Mouse (Mus musculus) heart, embryonic 14.5 days (tissue): ENCODE measurements around the gene Rpl12. TPM values are rescaled to one million over a fixed set of nuclear protein-coding genes. Genes with fewer than 3 reads are reported as not detected.

ENCODE experiments used
- ATAC-seq: fragments of 200-750 bp; cut with Nextera tagmentation; 2 replicates; pipeline ENCODE4 v1.8.0; 2017; ENCODE audit warnings: low read depth, moderate TSS enrichment; ENCODE audit not compliant: insufficient number of reproducible peaks, insufficient read depth, low FRiP score
- H3K27ac ChIP-seq, 2 experiments: fragments of 200-500 bp in 1 of 2; fragments of 300-500 bp in 1 of 2; sonication (generic) in 1 of 2; replicated peaks in 1 of 2; 2 replicates each; pipeline ENCODE4 v1.5.1; 2012 to 2014; ENCODE audit warnings: low read depth in 2 of 2, low read length in 2 of 2, control low read depth in 1 of 2, mild to moderate bottlenecking in 1 of 2, mixed read lengths in 1 of 2; ENCODE audit not compliant: control insufficient read depth in 1 of 2, insufficient read depth in 1 of 2
- H3K27me3 ChIP-seq: fragments of 300-500 bp; sonication (generic); 2 replicates; pipeline ENCODE4 v1.6.1; 2014; ENCODE audit warnings: mild to moderate bottlenecking, low read length, control low read depth; ENCODE audit not compliant: control insufficient read depth, insufficient read depth
- H3K36me3 ChIP-seq: fragments of 300-500 bp; sonication (generic); 2 replicates; pipeline ENCODE4 v1.6.1; 2014; ENCODE audit warnings: mild to moderate bottlenecking, control low read depth, low read length, mixed read lengths; ENCODE audit not compliant: control insufficient read depth, insufficient read depth
- H3K4me1 ChIP-seq, 2 experiments: fragments of 200-500 bp in 1 of 2; fragments of 300-500 bp in 1 of 2; sonication (generic) in 1 of 2; 2 replicates each; pipeline ENCODE4 v1.6.1; 2012 to 2014; ENCODE audit warnings: low read length in 2 of 2, control low read depth in 1 of 2, mixed read lengths in 1 of 2; ENCODE audit not compliant: control insufficient read depth in 2 of 2, insufficient read depth in 2 of 2
- H3K4me2 ChIP-seq: fragments of 300-500 bp; sonication (generic); 2 replicates; pipeline ENCODE4 v1.6.1; 2014; ENCODE audit warnings: mild to moderate bottlenecking, low read length
- H3K4me3 ChIP-seq, 2 experiments: fragments of 200-500 bp in 1 of 2; fragments of 300-500 bp in 1 of 2; sonication (generic) in 1 of 2; 2 replicates each; pipeline ENCODE4 v1.5.1; 2012 to 2014; ENCODE audit warnings: low read length in 2 of 2, mild to moderate bottlenecking in 2 of 2, control low read depth in 1 of 2, low read depth in 1 of 2, moderate library complexity in 1 of 2; ENCODE audit not compliant: control insufficient read depth in 1 of 2, insufficient read depth in 1 of 2
- H3K9ac ChIP-seq: fragments of 300-500 bp; sonication (generic); 2 replicates; pipeline ENCODE4 v1.6.1; 2014; ENCODE audit warnings: mild to moderate bottlenecking, low read length
- H3K9me3 ChIP-seq: fragments of 300-500 bp; sonication (generic); 2 replicates; pipeline ENCODE4 v1.6.1; 2016; ENCODE audit warnings: low read length, control low read depth; ENCODE audit not compliant: control insufficient read depth
- WGBS: fragments of 180-500 bp; shearing (Covaris S2); extraction: QIAGEN DNeasy Blood & Tissue Kit; methylation state at CpG from one replicate; pipeline ENCODE4 v1.1.7; 2014; 5-methylcytosine and 5-hydroxymethylcytosine counted together
- polyA plus RNA-seq: library from polyadenylated mRNA; unstranded; fragments of >200 nt; fragmentation: Nextera tagmentation; extraction: Ambion mirVana; gene quantifications from 2 replicates; pipeline ENCODE4 v1.2.1, GENCODE M21; 2014

The Rpl12 gene
- polyA plus RNA-seq, 1 experiment from 2014 or later = 129 TPM

- Histone ChIP-seq H3K27me3 (no peaks in the 10 kb centered on the region), H3K36me3 (peaks cover 36% of the 10 kb centered on the region), H3K9me3 (no peaks in the 10 kb centered on the region), H3K9ac (no peak overlapping the region), H3K27ac (no peak overlapping the region), H3K4me1 (peaks cover 16 to 30% of the 10 kb centered on the region in 2 experiments), H3K4me3 (no peak overlapping the region), H3K4me2 (no peak overlapping the region)
- ATAC-seq = no peak
- WGBS = 49% methylated on average over 9 of the region's 9 CpGs
These were observed 9.9 kb downstream of the Rpl12 start for GRCm38 (mm10) chr2:32971235-32971634.

GRCm38 (mm10) chr2:32974216-32974615, 12.9 kb downstream of the Rpl12 start:
- no peak overlapping the region for H3K27ac ChIP-seq
- H3K4me1 ChIP-seq = peaks cover 6 to 9% of the 10 kb centered on the region in 2 experiments
- ATAC-seq = no peak
- H3K27me3 ChIP-seq = no peaks in the 10 kb centered on the region
- no peaks in the 10 kb centered on the region for H3K9me3 ChIP-seq
- 87% methylated on average over 8 of the region's 8 CpGs for WGBS
- no peak overlapping the region for H3K4me3 ChIP-seq
- no peak overlapping the region for H3K9ac ChIP-seq
- H3K4me2 ChIP-seq = no peak overlapping the region
- H3K36me3 ChIP-seq = peaks cover 40% of the 10 kb centered on the region

GRCm38 (mm10) chr2:32977114-32977513, 15.8 kb downstream of the Rpl12 start:
- no peak overlapping the region for H3K4me3 ChIP-seq
- WGBS = 77% methylated on average over 5 of the region's 5 CpGs
- H3K4me1 ChIP-seq = peaks cover 3 to 7% of the 10 kb centered on the region in 2 experiments; a peak in 3 of 4 replicates
- ATAC-seq = no peak
- H3K27ac ChIP-seq = no peak overlapping the region
- no peak overlapping the region for H3K4me2 ChIP-seq
- no peaks in the 10 kb centered on the region for H3K27me3 ChIP-seq
- H3K9ac ChIP-seq = no peak overlapping the region
- H3K36me3 ChIP-seq = peaks cover 40% of the 10 kb centered on the region
- H3K9me3 ChIP-seq = no peaks in the 10 kb centered on the region

GRCm38 (mm10) chr2:32978675-32979074, 17.3 kb downstream of the Rpl12 start:
- ATAC-seq = no peak
- peaks cover 6 to 7% of the 10 kb centered on the region in 2 experiments; a peak in 3 of 4 replicates for H3K4me1 ChIP-seq
- H3K27me3 ChIP-seq = no peaks in the 10 kb centered on the region
- H3K9ac ChIP-seq = no peak overlapping the region
- WGBS = 47% methylated on average over 3 of the region's 3 CpGs
- no peaks in the 10 kb centered on the region for H3K9me3 ChIP-seq
- H3K27ac ChIP-seq = no peak overlapping the region
- no peak overlapping the region for H3K4me2 ChIP-seq
- H3K36me3 ChIP-seq = peaks cover 27% of the 10 kb centered on the region
- H3K4me3 ChIP-seq = no peak overlapping the region

GRCm38 (mm10) chr2:32979675-32980074, 18.3 kb downstream of the Rpl12 start:
- Histone ChIP-seq H3K4me3 (no peak overlapping the region), H3K4me1 (peaks cover 6 to 7% of the 10 kb centered on the region in 2 experiments; a peak in 3 of 4 replicates), H3K27me3 (no peaks in the 10 kb centered on the region), H3K9ac (no peak overlapping the region), H3K27ac (no peak overlapping the region), H3K36me3 (peaks cover 17% of the 10 kb centered on the region), H3K9me3 (no peaks in the 10 kb centered on the region), H3K4me2 (no peak overlapping the region)
- no peak for ATAC-seq
- WGBS = 87% methylated on average over 7 of the region's 7 CpGs

- Histone ChIP-seq H3K9ac (peak overlapping the region; percentile 90), H3K4me2 (peak overlapping the region; percentile 99), H3K4me3 (peak overlapping the region; percentile 67 to 80), H3K9me3 (no peaks in the 10 kb centered on the region), H3K27ac (peak overlapping the region in 1 of 2 experiments; percentile 77; a peak in 2 of 4 replicates), H3K27me3 (no peaks in the 10 kb centered on the region), H3K36me3 (0 out of 2 replicates have a peak, but pooled peaks cover 4% of the 10 kb centered on the region), H3K4me1 (peaks cover 6 to 7% of the 10 kb centered on the region in 2 experiments; a peak in 3 of 4 replicates)
- peak; percentile 34 for ATAC-seq
- WGBS = 2% methylated on average over 23 of the region's 23 CpGs
These were observed 19.9 kb downstream of the Rpl12 start for GRCm38 (mm10) chr2:32981281-32981680.

- no peaks in the 10 kb centered on the region for H3K27me3 ChIP-seq
- H3K4me3 ChIP-seq = peak within 1 kb of the TSS; percentile 67 to 80
- H3K4me1 ChIP-seq = peaks cover 6 to 7% of the 10 kb centered on the region in 2 experiments; a peak in 3 of 4 replicates
- peak; percentile 95 for ATAC-seq
- peak within 1 kb of the TSS; percentile 99 for H3K4me2 ChIP-seq
- no peaks in the 10 kb centered on the region for H3K36me3 ChIP-seq
- peak within 1 kb of the TSS; percentile 15 to 77; a peak in 3 of 4 replicates for H3K27ac ChIP-seq
- peak within 1 kb of the TSS; percentile 90 for H3K9ac ChIP-seq
- no peaks in the 10 kb centered on the region for H3K9me3 ChIP-seq
- 0% methylated on average over 47 of the region's 50 CpGs for WGBS
These were observed 20.4 kb downstream of the Rpl12 start, which contains the start of gene Slc2a8 for GRCm38 (mm10) chr2:32981725-32982271. TSS of gene Slc2a8 (minus strand) at chr2:32982083.
